Mouse (Mus musculus) liver, adult 2 months (tissue): Measurements from ENCODE around the gene Golga5.
"Not testable (repeated sequence)": the region's sequence is repeated elsewhere in the genome, so short reads cannot be mapped to it uniquely, and the experiment has no call there.

Experiments used
- CTCF ChIP-seq: fragments of 200-500 bp; IDR thresholded peaks from 2 replicates; pipeline ENCODE4 v1.5.1; 2011; ENCODE audit warnings: low read depth, low read length, control low read depth
- POLR2A ChIP-seq: fragments of 200-500 bp; IDR thresholded peaks from 2 replicates; pipeline ENCODE4 v1.6.1; 2011; ENCODE audit warnings: low read length, control low read depth; ENCODE audit not compliant: insufficient read depth; ENCODE audit errors: extremely low read depth

GRCm38 (mm10) chr12:102495754-102496153, 26.8 kb downstream of the Golga5 start:
- TF ChIP-seq CTCF, POLR2A: not testable (repeated sequence)
